ENCODE assay signal across 8 mouse cellular contexts in the genomic region with DNA sequence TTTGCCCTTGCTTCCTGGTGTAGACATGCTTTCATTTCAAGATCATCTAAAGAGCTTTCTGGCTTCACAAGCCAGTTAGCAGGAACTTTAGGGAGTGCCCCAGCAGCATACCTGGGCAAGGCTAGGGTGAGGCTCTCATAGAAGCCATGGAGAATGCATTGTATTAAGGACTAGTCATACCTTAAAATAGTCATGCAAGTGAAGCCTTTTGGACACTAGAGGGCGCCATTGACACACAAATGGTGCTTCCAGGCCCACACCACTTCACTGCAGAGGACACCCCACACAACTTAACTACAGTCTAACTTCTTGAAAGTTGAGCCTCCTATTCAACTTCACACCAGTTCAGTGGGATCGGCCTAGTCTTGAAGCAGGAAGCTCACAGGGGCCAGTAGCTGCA. TPM values are rescaled to one million over a fixed set of nuclear protein-coding genes. Genes with fewer than 3 reads are reported as not detected.
DNase-seq lines count a peak whose midpoint lies in the region; ATAC-seq lines count a peak whose summit lies in the region.

No protein-coding gene starts in this region.

- H3K4me1 ChIP-seq in forebrain, embryonic 13.5 days = peaks cover 2% of the 10 kb centered on the region
- H3K4me1 ChIP-seq in liver, embryonic 15.5 days (replicated peaks) = peaks cover 11% of the 10 kb centered on the region
- peaks cover under 1% of the 10 kb centered on the region; the same call in 1 of the 2 replicates for H3K4me1 ChIP-seq in neural tube, embryonic 13.5 days (replicated peaks)

- no peak overlapping the region for H3K4me2 ChIP-seq in forebrain, embryonic 13.5 days
- no peak overlapping the region for H3K4me2 ChIP-seq in liver, embryonic 15.5 days
- no peak overlapping the region for H3K4me2 ChIP-seq in neural tube, embryonic 13.5 days

- no peaks in the 10 kb centered on the region for H3K9me3 ChIP-seq in forebrain, embryonic 13.5 days (replicated peaks)
- no peaks in the 10 kb centered on the region for H3K9me3 ChIP-seq in liver, embryonic 15.5 days (replicated peaks)
- 0 out of 2 replicates have a peak, but pooled peaks cover 3% of the 10 kb centered on the region for H3K9me3 ChIP-seq in neural tube, embryonic 13.5 days

- H3K9ac ChIP-seq in forebrain, embryonic 13.5 days = no peak overlapping the region
- no peak overlapping the region for H3K9ac ChIP-seq in liver, embryonic 15.5 days
- H3K9ac ChIP-seq in neural tube, embryonic 13.5 days = no peak overlapping the region

- peak; percentile 88 for ATAC-seq in forebrain, embryonic 13.5 days
- 0 out of 2 replicates have a peak, but pooled peaks have one; percentile 29 for ATAC-seq in liver, embryonic 15.5 days (ENCODE audit: insufficient read depth)
- ATAC-seq in neural tube, embryonic 13.5 days (ENCODE audit: low read depth) = peak; percentile 87

- H3K27me3 ChIP-seq in forebrain, embryonic 13.5 days = no peaks in the 10 kb centered on the region
- 0 out of 2 replicates have a peak, but pooled peaks cover 3% of the 10 kb centered on the region for H3K27me3 ChIP-seq in liver, embryonic 15.5 days
- H3K27me3 ChIP-seq in neural tube, embryonic 13.5 days = no peaks in the 10 kb centered on the region

- peak; percentile 92 for DNase-seq in ES-CJ7 (ENCODE audit: low read depth, low spot score)
- peak; percentile 77 for DNase-seq in c-Kit-positive CD71-positive TER-119-positive erythroid progenitor cells, embryonic 14.5 days (ENCODE audit: low spot score)
- DNase-seq in heart, postnatal 10 days = peak; percentile 89 to 92
- peak; percentile 84 to 88 for DNase-seq in kidney, postnatal 4 days
- DNase-seq in testis, postnatal 14 days (ENCODE audit: low spot score) = peak; percentile 66

- no peaks in the 10 kb centered on the region for H3K36me3 ChIP-seq in forebrain, embryonic 13.5 days (ENCODE audit: poor library complexity, severe bottlenecking)
- H3K36me3 ChIP-seq in liver, embryonic 15.5 days (replicated peaks) = no peaks in the 10 kb centered on the region
- no peaks in the 10 kb centered on the region for H3K36me3 ChIP-seq in neural tube, embryonic 13.5 days

- H3K27ac ChIP-seq in forebrain, embryonic 13.5 days = no peak overlapping the region
- no peak overlapping the region for H3K27ac ChIP-seq in liver, embryonic 15.5 days (replicated peaks)
- no peak overlapping the region for H3K27ac ChIP-seq in neural tube, embryonic 13.5 days (replicated peaks)

- WGBS in forebrain, embryonic 13.5 days = 6% methylated on average over 2 of the region's 2 CpGs
- 3% methylated on average over 2 of the region's 2 CpGs for WGBS in liver, embryonic 15.5 days (ENCODE audit: insufficient replicate concordance)
- 13% methylated on average over 2 of the region's 2 CpGs for WGBS in neural tube, embryonic 13.5 days

- intact Hi-C loops in heart, postnatal 10 days (cut with DNase I) = loop anchor here (1.0 to 10.0 kb wide), 5 partner anchors 46 to 371 kb away; partner anchors contain the start of gene Cdk17

- H3K4me3 ChIP-seq in forebrain, embryonic 13.5 days = no peak overlapping the region
- H3K4me3 ChIP-seq in liver, embryonic 15.5 days (replicated peaks) = no peak overlapping the region
- H3K4me3 ChIP-seq in neural tube, embryonic 13.5 days = no peak overlapping the region

RNA-seq across cellular contexts. Expression of gene Lta4h, which starts 27.5 kb away (rescaled TPM):
- 110 and 116 TPM in 2 replicates for polyA plus RNA-seq in forebrain, embryonic 13.5 days (2015; fragmentation: Nextera tagmentation; extraction: Ambion mirVana)
- total RNA-seq in heart, postnatal 10 days (2021) = 10 to 100 TPM; 55.5 to 65.4 TPM
- polyA plus RNA-seq in liver, embryonic 15.5 days (2015; fragmentation: Nextera tagmentation; extraction: Ambion mirVana) = 77.2 and 81.6 TPM in 2 replicates
- 99.1 and 103 TPM in 2 replicates for polyA plus RNA-seq in neural tube, embryonic 13.5 days (2015; fragmentation: Nextera tagmentation; extraction: Ambion mirVana)

Comparison
In these comparisons a context has a peak if more than half of its experiments do, and no peak if none do; other contexts are left out.
1. ATAC-seq: peak in every context shown above with its lines; median percentile 88 in forebrain, embryonic 13.5 days; 87 in neural tube, embryonic 13.5 days; 29 in liver, embryonic 15.5 days.